Mouse (Mus musculus) heart, postnatal 0 days (tissue): Measurements from ENCODE around the gene Crip2. TPM values are rescaled to one million over a fixed set of nuclear protein-coding genes. Genes with fewer than 3 reads are reported as not detected.

ENCODE experiments used
- ATAC-seq: fragments of 200-750 bp; cut with Nextera tagmentation; 2 replicates; pipeline ENCODE4 v1.8.0; 2017; ENCODE audit warnings: low read depth, moderate number of reproducible peaks, moderate library complexity; ENCODE audit not compliant: insufficient read depth
- DNase-seq: peaks from one replicate; pipeline ENCODE4 v3.0.0-alpha.2; 2016; ENCODE audit warnings: low spot score
- H3K27ac ChIP-seq: fragments of 300-500 bp; sonication (generic); 2 replicates; pipeline ENCODE4 v1.5.1; 2014; ENCODE audit warnings: low read depth, mild to moderate bottlenecking
- H3K27me3 ChIP-seq: fragments of 300-500 bp; sonication (generic); 2 replicates; pipeline ENCODE4 v1.6.1; 2014; ENCODE audit warnings: low read length, mixed read lengths; ENCODE audit not compliant: control insufficient read depth, insufficient read depth
- H3K36me3 ChIP-seq: fragments of 300-500 bp; sonication (generic); replicated peaks from 2 replicates; pipeline ENCODE4 v1.6.1; 2014; ENCODE audit warnings: low read length, mixed read lengths; ENCODE audit not compliant: control insufficient read depth, insufficient read depth
- H3K4me1 ChIP-seq: fragments of 300-500 bp; sonication (generic); 2 replicates; pipeline ENCODE4 v1.6.1; 2014; ENCODE audit warnings: antibody characterized with exemption; ENCODE audit not compliant: control insufficient read depth, insufficient read depth
- H3K4me2 ChIP-seq: fragments of 300-500 bp; sonication (generic); 2 replicates; pipeline ENCODE4 v1.6.1; 2014; ENCODE audit warnings: low read depth, mild to moderate bottlenecking, low read length, moderate library complexity
- H3K4me3 ChIP-seq: fragments of 300-500 bp; sonication (generic); 2 replicates; pipeline ENCODE4 v1.5.1; 2014; ENCODE audit warnings: low read depth, low read length
- H3K9ac ChIP-seq: fragments of 300-500 bp; sonication (generic); replicated peaks from 2 replicates; pipeline ENCODE4 v1.6.1; 2014; ENCODE audit warnings: low read depth, low read length, mixed read lengths
- H3K9me3 ChIP-seq: fragments of 300-500 bp; sonication (generic); replicated peaks from 2 replicates; pipeline ENCODE4 v1.6.1; 2016; ENCODE audit warnings: low read length; ENCODE audit not compliant: control insufficient read depth
- CTCF ChIP-seq: IDR thresholded peaks from 2 replicates; pipeline ENCODE4 v1.5.1; 2016; ENCODE audit warnings: antibody characterized with exemption, control low read depth, low read depth
- EP300 ChIP-seq: IDR thresholded peaks from 2 replicates; pipeline ENCODE4 v1.6.1; 2016; ENCODE audit warnings: antibody characterized with exemption, low read depth
- WGBS: fragments of 180-500 bp; shearing (Covaris S2); extraction: QIAGEN DNeasy Blood & Tissue Kit; methylation state at CpG from one replicate; pipeline ENCODE4 v1.1.7; 2014; 5-methylcytosine and 5-hydroxymethylcytosine counted together
- polyA plus RNA-seq: library from polyadenylated mRNA; unstranded; fragments of >200 nt; fragmentation: Nextera tagmentation; extraction: Ambion mirVana; gene quantifications from 2 replicates; pipeline ENCODE4 v1.2.1, GENCODE M21; 2015
- total RNA-seq: library from RNA; depleted of rRNA; stranded (reverse); fragments of >200 nt; gene quantifications from 2 replicates; pipeline ENCODE4 v1.2.3, GENCODE M21; 2014; ENCODE audit warnings: low replicate concordance

Gene Crip2
- total and polyA plus RNA-seq, 2 experiments from 2014 or later: 1,556 to 2,395 TPM

GRCm38 (mm10) chr12:113145591-113145990 is 5.6 kb downstream of the Crip2 start:
- Histone ChIP-seq H3K9ac (no peak overlapping the region), H3K36me3 (peaks cover 31% of the 10 kb centered on the region), H3K4me3 (no peak overlapping the region), H3K27ac (peak overlapping the region; percentile 89), H3K4me1 (peaks cover 55% of the 10 kb centered on the region), H3K27me3 (no peaks in the 10 kb centered on the region), H3K9me3 (no peaks in the 10 kb centered on the region), H3K4me2 (no peak overlapping the region)
- WGBS: 67% methylated on average over 5 of the region's 5 CpGs
- no peak for TF ChIP-seq EP300
- no peak for TF ChIP-seq CTCF
- no peak for ATAC-seq
- no peak for DNase-seq

DNA sequence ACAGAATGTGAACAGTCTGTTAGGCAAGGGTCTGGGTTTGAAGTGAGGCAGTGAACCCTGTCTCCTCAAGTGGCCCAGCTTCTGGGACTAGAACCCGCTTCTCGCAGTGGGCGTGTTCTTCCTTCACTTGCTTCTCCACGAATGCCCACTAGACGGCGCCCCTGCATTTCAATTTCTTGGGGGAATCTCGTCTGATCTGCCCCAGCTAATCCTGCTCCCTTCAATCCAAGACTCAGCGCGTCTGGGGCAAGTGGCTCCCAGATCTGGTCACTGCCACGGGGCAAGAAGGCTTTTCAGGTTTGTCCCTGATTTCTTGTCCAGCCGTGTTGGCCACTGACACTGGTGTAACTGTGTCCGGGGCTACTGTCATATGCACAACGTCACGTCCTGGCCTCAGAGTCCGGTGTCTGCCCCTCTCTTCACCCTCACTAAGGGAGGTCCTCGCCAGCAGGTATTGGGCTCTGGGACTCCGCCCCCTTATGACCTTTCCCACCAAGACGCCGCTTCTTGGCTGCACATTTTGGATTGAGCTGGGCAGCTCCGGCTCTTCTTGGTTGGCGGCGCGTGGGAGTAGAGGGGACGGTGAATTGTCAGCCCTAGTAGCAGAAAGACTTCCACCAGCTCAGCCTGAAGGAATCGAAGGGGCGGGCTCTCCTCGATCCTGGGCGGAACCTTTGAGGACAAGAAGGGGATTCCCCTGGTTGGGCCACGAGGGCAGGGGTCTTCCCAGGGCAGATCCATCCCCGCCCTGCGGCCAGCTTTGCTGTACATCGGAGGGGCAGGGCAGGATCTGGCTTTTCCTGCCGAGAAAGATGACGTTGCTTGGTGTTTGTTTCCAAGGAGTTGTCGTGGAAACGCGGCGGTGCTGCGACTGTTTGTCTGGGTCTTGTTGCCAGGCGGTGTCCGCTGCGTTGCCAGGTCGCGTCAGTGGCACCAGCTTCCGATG is 6.3 kb downstream of the Crip2 start, which contains the start of gene Crip1:
Crip1 (plus strand) TSS at position 205 of the 946 bp plus-strand sequence.
- 0 out of 2 replicates have a peak within 1 kb of the TSS, but pooled peaks have one; percentile 30 for H3K9ac ChIP-seq
- H3K4me1 ChIP-seq: peaks cover 62% of the 10 kb centered on the region
- peak; percentile 72 for TF ChIP-seq CTCF
- no peak; the same call in 1 of the 2 replicates for TF ChIP-seq EP300
- no peaks in the 10 kb centered on the region for H3K9me3 ChIP-seq
- peak within 1 kb of the TSS; percentile 50 for H3K4me2 ChIP-seq
- peak; percentile 13 for ATAC-seq
- peaks cover 31% of the 10 kb centered on the region for H3K36me3 ChIP-seq
- no peaks in the 10 kb centered on the region for H3K27me3 ChIP-seq
- H3K27ac ChIP-seq: peak within 1 kb of the TSS; percentile 98
- DNase-seq: peak; percentile 77
- 11% methylated on average over 45 of the region's 45 CpGs for WGBS
- peak within 1 kb of the TSS; percentile 8 for H3K4me3 ChIP-seq

GRCm38 (mm10) chr12:113147481-113147880 is 7.4 kb downstream of the Crip2 start:
- H3K27ac ChIP-seq: peak overlapping the region; percentile 89
- peaks cover 65% of the 10 kb centered on the region for H3K4me1 ChIP-seq
- no peaks in the 10 kb centered on the region for H3K27me3 ChIP-seq

DNA sequence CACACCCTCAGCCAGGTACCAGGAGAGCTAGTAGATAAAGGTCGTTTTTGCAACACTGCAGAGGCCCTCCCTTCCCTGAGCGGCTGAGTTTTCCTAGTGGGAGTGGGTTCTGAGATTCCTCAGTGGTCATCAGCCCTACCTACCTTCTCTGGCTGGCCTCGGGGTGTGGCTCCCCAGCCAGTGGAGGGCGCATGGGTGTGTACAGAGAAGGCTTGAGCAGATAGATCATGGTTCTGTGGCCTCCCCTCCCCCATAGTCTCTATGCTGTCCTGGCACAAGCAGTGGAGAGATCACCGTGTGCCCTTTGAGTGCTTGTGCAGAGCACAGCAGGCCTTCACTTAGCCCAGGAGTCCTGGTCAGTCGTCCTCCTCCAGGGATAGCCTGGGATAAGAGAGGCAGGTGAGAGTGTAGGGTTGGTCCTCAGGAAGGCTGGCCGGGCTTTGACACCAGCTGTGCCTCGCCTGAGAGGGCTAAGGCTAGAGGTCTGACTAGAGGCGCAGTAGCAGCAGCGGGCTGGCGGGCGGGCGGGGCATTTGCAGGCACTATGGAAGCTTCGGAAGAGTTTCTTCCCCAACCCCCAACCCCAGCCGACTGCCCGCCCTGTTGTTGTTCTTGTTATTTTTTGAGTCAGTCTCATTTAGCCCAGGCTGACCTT is 8.5 kb downstream of the Crip2 start:
- no peak overlapping the region for H3K4me2 ChIP-seq
- no peak for DNase-seq
- peaks cover 69% of the 10 kb centered on the region for H3K4me1 ChIP-seq
- H3K9ac ChIP-seq: no peak overlapping the region
- peak; percentile 38 for TF ChIP-seq CTCF
- no peak for TF ChIP-seq EP300
- H3K4me3 ChIP-seq: no peak overlapping the region
- H3K9me3 ChIP-seq: no peaks in the 10 kb centered on the region
- peak; percentile 2; the same call in 1 of the 2 replicates for ATAC-seq
- 51% methylated on average over 16 of the region's 16 CpGs for WGBS
- peaks cover 28% of the 10 kb centered on the region for H3K36me3 ChIP-seq
- H3K27ac ChIP-seq: peak overlapping the region; percentile 89
- H3K27me3 ChIP-seq: no peaks in the 10 kb centered on the region

More at GRCm38 (mm10) chr12:113147481-113147880, 7.4 kb downstream of the Crip2 start:
- no peak overlapping the region for H3K4me3 ChIP-seq
- H3K36me3 ChIP-seq: peaks cover 31% of the 10 kb centered on the region
- TF ChIP-seq EP300 (no peak), CTCF (no peak)
- ATAC-seq (no peak), DNase-seq (no peak)
- H3K9me3 ChIP-seq: no peaks in the 10 kb centered on the region
- no peak overlapping the region for H3K4me2 ChIP-seq
- H3K9ac ChIP-seq: no peak overlapping the region
- 48% methylated on average over 8 of the region's 8 CpGs for WGBS

GRCm38 (mm10) chr12:113149341-113149740 is 9.3 kb downstream of the Crip2 start:
- Histone ChIP-seq H3K4me3 (no peak overlapping the region), H3K27me3 (no peaks in the 10 kb centered on the region), H3K4me2 (no peak overlapping the region), H3K9ac (no peak overlapping the region), H3K9me3 (no peaks in the 10 kb centered on the region), H3K36me3 (peaks cover 24% of the 10 kb centered on the region), H3K4me1 (peaks cover 67% of the 10 kb centered on the region), H3K27ac (peak overlapping the region; percentile 89; the same call in 1 of the 2 replicates)
- TF ChIP-seq EP300: no peak
- no peak for TF ChIP-seq CTCF
- ATAC-seq (no peak), DNase-seq (no peak)
- 63% methylated on average over 4 of the region's 4 CpGs for WGBS
